Mouse (Mus musculus): ENCODE data around the gene Lig3.

- TF ChIP-seq GATA1 (IDR thresholded peaks at IDR 0.05; ENCODE audit: borderline replicate concordance, low read length) (no peak), FLI1 (IDR thresholded peaks at IDR 0.05; ENCODE audit: low read length) (no peak)
These were observed 57.6 kb downstream of the Lig3 start for GRCm38 (mm10) chr11:82838511-82838910.

Measured in megakaryocyte, embryonic 14.5 days (primary cell).